Mouse (Mus musculus) Patski (cell line): ENCODE measurements around the gene Cebpg. TPM values are rescaled to one million over a fixed set of nuclear protein-coding genes. Genes with fewer than 3 reads are reported as not detected.

ENCODE experiments used
- ATAC-seq: fragments of 100-300 bp; one replicate; pipeline ENCODE4 v1.8.0; 2021
- CTCF ChIA-PET: fragments of 350-600 bp; sonication (Branson Sonifier 250); formaldehyde crosslinking; loops from one replicate; lab custom pipeline; 2022; ENCODE audit warnings: inconsistent platforms; lab: Charles Lee
- POLR2A ChIA-PET: fragments of 350-600 bp; sonication (Branson Sonifier 250); formaldehyde crosslinking; loops from one replicate; lab custom pipeline; 2022; ENCODE audit warnings: antibody characterized with exemption, inconsistent platforms; lab: Charles Lee
- DNase-seq: peaks from one replicate; pipeline ENCODE4 v3.0.0-alpha.2; 2011; ENCODE audit warnings: low read depth, low spot score
- H3K27me3 ChIP-seq: fragments of 371-371 bp; one replicate; pipeline ENCODE4 v1.5.1; 2021
- CTCF ChIP-seq: fragments of 100-300 bp; IDR thresholded peaks from one replicate; pipeline ENCODE4 v1.5.1; 2021
- in situ Hi-C: fragments of 300-500 bp; cut with MboI; formaldehyde crosslinking; loops from 3 replicates; pipeline ENCODE4 v1.11.1; 2018; ENCODE audit warnings: low pct_unique_long_range_greater_than_20kb, mixed read lengths
- polyA plus RNA-seq: library from polyadenylated mRNA; unstranded; gene quantifications from one replicate; pipeline ENCODE4 v1.2.3, GENCODE M21; 2021

Cebpg gene
- polyA plus RNA-seq, 1 experiment from 2014 or later, result 30.2 TPM

DNA sequence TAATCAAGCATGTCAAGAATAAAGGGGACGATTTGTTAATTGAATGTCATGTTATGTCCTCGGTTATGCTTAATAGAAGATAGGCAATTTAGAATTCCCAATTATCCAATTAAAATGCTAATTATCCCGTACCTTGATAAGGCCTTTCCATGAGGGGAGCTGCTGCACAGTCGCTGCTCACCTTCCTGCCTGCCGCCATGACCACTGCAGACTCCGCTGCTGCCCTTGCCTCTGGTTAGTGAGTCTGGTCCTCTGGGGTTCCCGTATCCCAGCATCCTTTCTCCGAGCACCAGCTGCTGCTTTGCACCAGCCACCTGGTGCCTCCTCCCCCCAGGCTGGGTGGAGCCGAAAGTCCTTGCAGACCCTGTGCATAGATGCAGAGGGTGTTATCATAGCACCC, 43.1 kb downstream of the Cebpg start:
- H3K27me3 ChIP-seq, result no peaks in the 10 kb centered on the region
- in situ Hi-C loops, result loop anchor here (25.0 kb wide), 1 partner anchor 326 kb away; no protein-coding TSS in a partner anchor
- POLR2A ChIA-PET, result interaction anchor here (0.7 kb wide), 1 partner anchor 165 kb away, joined by 4 read pairs; no protein-coding TSS in a partner anchor
- no peak for ATAC-seq
- DNase-seq, result no peak
- no peak for TF ChIP-seq CTCF
- CTCF ChIA-PET, result no interaction called here

DNA sequence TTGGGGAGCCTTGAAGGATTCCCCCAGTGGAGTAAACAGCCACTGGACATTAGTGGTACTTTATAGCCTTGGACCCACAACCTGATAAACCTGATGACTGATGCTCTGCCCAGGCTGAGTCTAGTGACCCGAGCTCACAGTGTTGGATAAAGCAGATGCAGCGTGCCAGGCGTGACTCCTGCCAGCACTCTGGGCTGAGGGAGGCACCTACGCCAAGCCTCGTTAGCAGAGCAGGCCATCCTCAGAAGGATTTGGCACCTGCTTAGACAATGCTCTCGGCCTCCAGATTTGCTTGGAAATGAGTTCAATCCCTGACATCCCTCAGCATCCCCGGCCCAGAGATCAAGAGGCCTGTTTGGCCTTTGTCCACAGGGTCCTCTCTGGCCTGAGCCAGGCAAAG, 49.7 kb downstream of the Cebpg start:
- in situ Hi-C loops, result loop anchor here (25.0 kb wide), 1 partner anchor 319 kb away; no protein-coding TSS in a partner anchor
- CTCF ChIA-PET, result no interaction called here
- H3K27me3 ChIP-seq, result no peaks in the 10 kb centered on the region
- DNase-seq (no peak), ATAC-seq (no peak)
- TF ChIP-seq CTCF, result no peak
- POLR2A ChIA-PET, result no interaction called here

- TF ChIP-seq CTCF, result no peak
- CTCF ChIA-PET, result interaction anchor here (0.8 to 1.4 kb wide), 4 partner anchors 24 to 168 kb away, joined by 3 read pairs; no protein-coding TSS in a partner anchor
- POLR2A ChIA-PET, result interaction anchor here (1.2 kb wide), 1 partner anchor 8 kb away, joined by 4 read pairs; no protein-coding TSS in a partner anchor
- no peak for DNase-seq
- no peak for ATAC-seq
- in situ Hi-C loops, result loop anchor here (25.0 kb wide), 1 partner anchor 316 kb away; no protein-coding TSS in a partner anchor
- no peaks in the 10 kb centered on the region for H3K27me3 ChIP-seq
These were observed 53.1 kb downstream of the Cebpg start for GRCm38 (mm10) chr7:35003171-35003737.

GRCm38 (mm10) chr7:35000839-35001238, 55.5 kb downstream of the Cebpg start:
- DNase-seq (no peak), ATAC-seq (no peak)
- ChIA-PET POLR2A (interaction anchor here (0.6 kb wide), 1 partner anchor 191 kb away, joined by 3 read pairs; no protein-coding TSS in a partner anchor), CTCF (interaction anchor here (0.6 to 2.1 kb wide), 5 partner anchors 10 to 125 kb away, joined by 3 to 12 read pairs (median 3); no protein-coding TSS in a partner anchor)
- in situ Hi-C loops, result loop anchor here (25.0 kb wide), 1 partner anchor 314 kb away; no protein-coding TSS in a partner anchor
- H3K27me3 ChIP-seq, result no peaks in the 10 kb centered on the region
- TF ChIP-seq CTCF, result peak; percentile 87

Other genes with a start within 250 kb of the Cebpg start
- 2.2 TPM for gene Chst8, start 243.9 kb downstream of the Cebpg start, polyA plus RNA-seq
- 128 TPM for gene Pepd, start 144.2 kb downstream of the Cebpg start, polyA plus RNA-seq
- 12.8 TPM for gene Cebpa, start 62.7 kb upstream of the Cebpg start, polyA plus RNA-seq
- not detected for gene Slc7a10, start 129.8 kb upstream of the Cebpg start, polyA plus RNA-seq
- 5.1 TPM for gene Lrp3, start 158.9 kb upstream of the Cebpg start, polyA plus RNA-seq